Mouse (Mus musculus) embryo, embryonic 11 days (tissue): Measurements from ENCODE around the gene Gpatch8.
"Not testable (repeated sequence)": the region's sequence is repeated elsewhere in the genome, so short reads cannot be mapped to it uniquely, and the experiment has no call there.

Experiments
- DNase-seq: peaks from one replicate; pipeline ENCODE4 v3.0.0-alpha.2; 2015

The Gpatch8 gene

DNA sequence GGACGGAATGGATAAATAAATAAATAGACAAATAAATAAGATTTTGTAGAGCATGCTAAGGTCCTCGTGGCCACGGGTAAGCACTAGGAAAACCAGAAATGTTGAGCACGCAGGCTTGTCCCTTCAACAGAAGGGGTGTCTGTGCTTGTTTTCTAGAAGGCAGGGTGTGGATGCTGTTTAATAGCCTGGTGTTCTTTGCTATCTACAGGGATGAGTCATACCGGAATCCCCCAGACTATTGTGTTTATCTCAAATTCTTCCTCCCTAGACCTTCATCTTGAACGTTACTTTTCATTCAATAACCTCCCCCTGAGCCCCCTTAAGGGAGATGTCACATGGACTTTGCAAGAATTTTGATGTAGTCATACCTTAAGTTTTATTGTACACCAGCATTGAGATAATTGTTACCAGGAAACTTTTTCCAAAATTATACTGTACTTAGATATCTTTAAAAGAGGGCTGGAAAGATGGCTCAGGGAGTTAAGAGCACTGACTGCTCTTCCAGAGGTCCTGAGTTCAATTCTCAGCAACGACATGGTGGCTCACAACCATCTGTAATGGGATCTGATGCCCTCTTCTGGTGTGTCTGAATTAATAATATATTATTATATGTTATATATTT lies 12.7 kb upstream of the Gpatch8 start:
- no peak for DNase-seq

DNA sequence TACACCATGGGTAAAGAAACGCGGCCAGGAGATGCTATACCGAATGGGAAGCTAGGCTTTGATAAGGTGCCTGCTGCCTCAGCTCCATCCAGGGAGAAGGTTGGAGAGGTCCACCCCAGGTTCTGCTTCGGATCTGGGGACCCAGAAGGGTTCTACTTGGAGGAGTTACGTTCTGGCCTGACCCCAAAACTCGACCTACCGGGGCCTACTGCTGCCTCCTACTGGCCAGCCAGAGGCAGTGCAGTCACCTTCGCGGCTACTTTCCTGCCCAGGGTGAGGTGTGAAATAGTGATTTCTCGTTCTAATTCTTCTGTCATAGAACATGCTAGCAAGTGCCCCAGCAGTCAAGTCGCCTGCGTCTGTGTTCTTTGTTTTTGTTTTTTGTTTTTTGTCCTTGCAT lies 12.0 kb upstream of the Gpatch8 start:
- DNase-seq: no peak

- DNase-seq: no peak
Observed at GRCm38 (mm10) chr11:102567723-102568122, 11.5 kb upstream of the Gpatch8 start.

DNA sequence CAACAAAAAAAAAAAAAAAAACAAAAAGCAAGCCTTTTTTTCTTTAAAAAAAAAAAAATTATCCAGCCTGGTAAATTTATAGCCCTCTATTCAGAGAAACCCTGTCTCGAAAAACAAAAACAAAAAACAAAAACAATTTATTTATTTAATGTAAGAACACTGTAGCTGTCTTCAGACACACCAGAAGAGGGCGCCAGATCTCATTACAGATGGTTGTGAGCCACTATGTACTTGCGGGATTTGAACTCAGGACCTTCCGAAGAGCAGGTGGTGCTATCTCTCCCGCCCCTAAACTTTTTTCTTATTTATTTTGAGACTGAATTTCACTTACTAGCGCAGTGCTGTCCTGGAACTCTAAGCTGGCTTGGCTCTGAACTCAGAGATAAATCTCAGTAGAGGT lies 11.0 kb upstream of the Gpatch8 start:
- DNase-seq: no peak

DNA sequence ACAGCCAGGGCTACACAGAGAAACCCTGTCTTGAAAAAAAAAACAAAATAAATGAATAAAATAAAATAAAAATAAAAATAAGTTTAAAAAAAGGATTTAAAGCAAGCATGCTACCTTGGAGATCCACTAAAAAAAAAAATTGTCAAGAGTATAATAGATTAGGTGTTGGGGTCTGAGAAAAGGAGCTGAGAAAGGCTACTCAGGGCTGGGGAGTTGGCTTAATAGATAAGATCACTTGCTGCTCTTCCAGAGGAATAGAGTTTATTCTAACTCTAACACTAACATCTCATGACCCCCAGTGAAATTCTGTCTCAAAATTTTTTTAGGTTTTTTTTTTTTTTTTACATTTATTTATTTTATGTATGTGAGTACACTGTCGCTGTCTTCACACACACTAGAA lies 10.1 kb upstream of the Gpatch8 start:
- no peak for DNase-seq

GRCm38 (mm10) chr11:102565741-102566140 lies 9.5 kb upstream of the Gpatch8 start:
- no peak for DNase-seq

DNA sequence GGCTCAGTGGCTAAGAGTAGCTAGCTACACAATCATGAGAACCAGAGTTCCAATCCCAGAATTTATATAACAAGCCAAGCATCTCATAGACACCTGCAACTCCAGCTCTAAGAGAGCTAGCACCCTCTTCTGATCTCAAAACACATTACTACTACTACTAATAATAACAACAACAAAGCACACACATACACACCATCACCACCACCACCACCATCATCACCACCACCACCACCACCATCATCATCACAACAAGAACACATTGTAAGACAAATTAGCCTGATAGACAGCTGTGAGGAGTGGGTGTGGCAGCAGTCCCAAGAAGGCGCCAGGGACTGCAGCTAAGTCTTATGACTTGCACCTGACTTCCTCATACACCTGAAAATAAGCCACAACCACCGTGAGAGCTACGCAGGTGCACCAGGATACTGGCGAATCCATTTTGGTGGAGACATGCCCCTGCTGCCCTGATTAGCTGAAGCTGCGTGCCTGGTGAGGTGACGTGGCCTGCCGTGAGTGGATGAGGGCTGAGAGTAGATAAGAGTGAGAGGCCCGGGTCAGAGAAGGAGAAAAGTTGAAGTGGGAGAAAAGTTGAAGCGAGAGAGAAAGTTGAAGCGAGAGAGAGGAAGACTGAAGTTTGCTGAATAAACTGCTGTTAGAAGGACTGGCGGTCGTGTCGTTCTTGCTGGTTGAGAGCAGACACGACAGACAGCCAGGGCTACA lies 8.9 kb upstream of the Gpatch8 start:
- not testable (repeated sequence) for DNase-seq

DNA sequence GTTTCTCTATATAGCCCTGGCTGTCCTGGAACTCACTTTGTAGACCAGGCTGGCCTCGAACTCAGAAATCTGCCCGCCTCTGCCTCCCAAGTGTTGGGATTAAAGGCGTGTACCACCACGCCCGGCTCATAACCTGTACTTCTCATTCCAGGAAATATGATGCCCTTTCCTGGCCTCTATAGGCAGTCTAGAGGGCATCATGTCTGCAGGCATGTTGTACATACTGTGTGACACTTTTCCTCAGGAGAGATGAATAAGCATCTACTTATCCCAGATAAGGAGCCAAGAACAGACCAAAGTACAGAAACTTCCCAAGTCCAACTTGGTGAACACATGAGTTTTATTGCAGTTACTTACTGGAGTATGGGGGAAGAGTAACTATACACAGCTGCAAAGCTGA lies 2.5 kb upstream of the Gpatch8 start:
- DNase-seq: no peak

GRCm38 (mm10) chr11:102557386-102557785 lies 1.2 kb upstream of the Gpatch8 start:
- no peak for DNase-seq

- no peak for DNase-seq
Observed at GRCm38 (mm10) chr11:102556716-102557074, 503 bp upstream of the Gpatch8 start.

DNA sequence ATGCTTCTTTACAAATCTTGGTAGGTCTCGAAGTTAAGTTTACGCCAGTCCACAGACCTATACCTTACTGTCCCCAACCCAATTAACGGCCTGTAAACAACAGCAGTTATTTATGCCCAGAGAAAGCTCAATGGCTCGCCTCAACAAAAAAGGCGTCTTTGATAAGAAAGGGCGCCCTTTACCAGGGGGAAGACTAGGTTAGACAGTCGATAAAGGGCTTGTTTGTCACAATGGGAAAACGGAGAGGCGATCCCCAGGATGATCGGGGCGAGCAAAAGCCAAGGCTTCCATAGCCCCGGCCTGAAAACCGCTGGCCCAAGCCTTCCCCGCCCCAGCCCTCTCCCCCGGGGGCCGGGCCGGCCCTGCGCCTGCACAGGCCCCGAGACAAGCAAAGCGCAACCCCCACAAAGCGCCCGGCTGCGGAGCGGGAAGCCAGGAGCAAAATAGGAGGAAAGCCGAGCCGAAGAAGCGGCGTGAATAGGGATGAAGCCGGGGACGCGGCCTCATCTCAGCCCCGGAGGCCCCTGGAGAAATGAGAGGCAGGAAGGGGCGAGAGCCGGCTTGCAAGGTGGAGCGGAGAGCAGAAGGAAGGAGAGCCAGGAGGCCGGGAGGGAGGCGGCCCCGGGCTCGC lies 677 bp downstream of the Gpatch8 start:
- DNase-seq: no peak

DNA sequence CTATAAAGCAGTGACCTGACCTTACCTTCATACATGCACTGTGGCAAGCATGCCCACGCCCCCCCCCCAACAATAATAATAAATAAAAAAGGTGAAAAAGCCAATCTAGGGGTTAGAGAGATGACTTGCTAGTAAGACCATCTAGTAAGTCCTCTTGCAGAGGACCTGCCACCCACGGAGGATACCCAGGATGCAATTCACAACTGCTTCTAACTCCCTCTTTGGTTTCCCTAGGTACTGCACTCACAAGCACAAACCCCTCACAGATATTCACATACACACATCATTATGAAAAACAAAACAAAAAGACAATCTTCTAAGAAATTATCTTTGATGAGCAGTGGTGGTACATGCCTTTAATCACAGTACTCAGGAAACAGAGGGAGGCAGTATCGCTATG lies 4.1 kb downstream of the Gpatch8 start:
- no peak for DNase-seq

DNA sequence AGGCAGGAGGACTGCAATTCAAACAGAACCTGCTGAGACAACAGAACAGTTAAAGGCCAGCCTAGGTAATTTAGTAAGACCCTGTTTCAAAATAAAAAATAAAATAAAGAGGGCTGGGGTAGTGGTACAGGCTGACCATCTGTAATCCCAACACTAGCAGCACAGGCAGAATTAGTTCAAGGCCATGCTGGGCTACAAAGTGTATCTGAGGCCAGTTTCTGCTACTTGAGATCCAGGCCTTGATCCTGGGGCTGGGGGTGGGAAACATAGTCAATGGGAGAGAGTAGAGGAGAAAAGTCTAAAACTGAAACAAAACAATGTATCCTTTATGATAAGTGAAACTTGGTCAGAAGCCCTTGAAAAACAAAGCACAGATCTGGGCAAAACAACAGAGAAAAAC lies 5.0 kb downstream of the Gpatch8 start:
- no peak for DNase-seq

- no peak for DNase-seq
Observed at GRCm38 (mm10) chr11:102541471-102541870, 14.7 kb downstream of the Gpatch8 start.

DNA sequence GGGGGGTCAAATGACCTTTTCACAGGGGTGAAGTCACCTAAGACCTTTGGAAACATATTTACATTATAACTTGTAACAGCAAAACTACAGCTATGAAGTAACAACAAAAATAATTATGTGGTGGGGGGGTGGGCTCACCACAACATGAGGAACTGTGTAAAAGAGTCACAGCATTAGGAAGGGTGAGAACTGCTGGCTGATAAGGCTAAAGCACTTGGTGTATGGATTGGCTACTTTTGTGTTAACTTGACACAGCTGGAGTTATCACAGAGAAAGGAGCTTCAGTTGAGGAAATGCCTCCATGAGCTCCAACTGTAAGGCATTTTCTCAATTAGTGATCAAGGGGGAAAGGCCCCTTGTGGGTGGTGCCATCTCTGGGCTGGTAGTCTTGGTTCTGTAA lies 15.9 kb downstream of the Gpatch8 start:
- not testable (repeated sequence) for DNase-seq

DNA sequence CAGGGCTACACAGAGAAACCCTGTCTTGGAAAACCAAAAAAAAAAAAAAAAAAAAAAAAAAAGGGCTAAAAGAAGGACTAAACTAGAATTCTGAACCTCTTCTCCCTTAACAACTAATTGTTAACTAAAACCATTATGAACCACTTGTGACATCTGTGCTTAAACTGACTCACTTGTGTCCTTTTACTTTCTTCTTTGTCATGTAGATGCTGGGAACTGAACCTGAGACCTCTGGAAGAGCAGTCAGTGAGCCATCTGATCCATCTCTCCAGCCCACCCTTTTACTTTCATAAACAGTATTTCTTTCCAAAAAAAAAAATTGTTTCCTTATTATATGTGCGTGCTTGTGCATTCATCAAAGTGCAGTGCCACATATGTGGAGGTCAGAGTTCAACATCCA lies 16.5 kb downstream of the Gpatch8 start:
- DNase-seq: no peak

DNA sequence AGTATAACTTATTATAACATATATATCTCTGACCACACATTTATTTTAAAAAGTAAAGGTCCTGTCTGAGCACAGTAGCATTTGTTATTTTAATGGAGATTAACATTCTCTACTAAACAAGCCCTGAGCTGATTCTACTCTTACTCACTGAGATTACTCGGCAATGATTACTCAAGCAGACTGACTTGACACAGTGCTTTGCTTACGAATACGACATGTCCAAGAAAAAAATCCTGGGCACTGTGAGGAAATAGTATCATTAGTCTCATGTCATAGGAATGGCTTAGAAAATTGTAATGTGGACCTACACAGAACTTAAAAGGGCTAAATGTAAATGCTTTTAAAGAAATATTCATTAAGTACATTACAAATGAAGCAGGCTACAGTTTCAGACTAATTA lies 20.0 kb downstream of the Gpatch8 start:
- DNase-seq: no peak

DNA sequence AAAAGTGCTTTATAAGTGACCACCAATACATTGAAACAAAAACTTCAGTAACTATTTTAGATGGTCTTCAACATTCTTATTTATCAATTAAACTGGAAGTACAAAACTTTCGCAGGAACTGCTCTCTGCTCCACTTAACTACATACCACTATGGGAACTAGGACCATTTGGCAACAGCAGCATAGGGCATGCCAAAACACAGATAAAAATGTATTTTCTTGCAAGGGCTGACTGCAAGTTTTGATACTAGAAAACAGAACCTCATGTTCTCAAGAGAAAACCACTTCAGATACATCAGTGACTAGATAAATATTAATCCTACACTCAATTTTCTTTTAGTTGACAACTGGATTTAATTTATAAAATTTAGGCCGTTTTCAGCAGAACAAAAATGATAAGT lies 22.1 kb downstream of the Gpatch8 start:
- DNase-seq: no peak

GRCm38 (mm10) chr11:102531425-102531824 lies 24.8 kb downstream of the Gpatch8 start:
- no peak for DNase-seq

GRCm38 (mm10) chr11:102514793-102515424 lies 41.3 kb downstream of the Gpatch8 start:
- no peak for DNase-seq

- DNase-seq: peak; percentile 27
Observed at GRCm38 (mm10) chr11:102510226-102510625, 46.0 kb downstream of the Gpatch8 start.

GRCm38 (mm10) chr11:102496732-102497131 lies 59.5 kb downstream of the Gpatch8 start:
- DNase-seq: no peak

- no peak for DNase-seq
Observed at GRCm38 (mm10) chr11:102496206-102496605, 60.0 kb downstream of the Gpatch8 start.

GRCm38 (mm10) chr11:102495742-102496141 lies 60.5 kb downstream of the Gpatch8 start:
- no peak for DNase-seq
